Mouse (Mus musculus): ENCODE measurements around the gene Unk. TPM values are rescaled to one million over a fixed set of nuclear protein-coding genes. Genes with fewer than 3 reads are reported as not detected.
"Not testable (repeated sequence)": the region's sequence is repeated elsewhere in the genome, so short reads cannot be mapped to it uniquely, and the experiment has no call there.

The Unk gene
- polyA plus RNA-seq, 1 experiment from 2014 or later, result 40.1 TPM

DNA sequence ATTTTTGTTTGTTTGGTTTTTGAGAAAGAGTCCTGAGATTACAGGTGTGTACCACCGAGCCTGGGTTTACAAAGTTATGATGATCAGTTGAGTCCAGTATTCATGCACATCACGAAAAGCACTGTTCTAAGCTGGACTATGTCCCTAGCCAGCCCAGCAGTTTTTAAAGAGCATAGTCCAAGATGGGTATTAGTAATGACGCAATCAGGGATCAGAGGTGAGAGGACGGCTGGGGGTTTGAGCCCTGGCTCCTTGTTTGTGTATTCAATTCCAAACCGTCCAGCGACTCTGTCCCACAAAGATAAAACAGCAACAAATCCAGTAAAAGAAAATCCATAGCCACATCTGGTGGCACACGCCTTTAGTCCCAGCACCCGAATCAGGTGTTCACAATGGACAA, 58.1 kb downstream of the Unk start:
- no peaks in the 10 kb centered on the region for H3K9me3 ChIP-seq (replicated peaks)
- H3K9ac ChIP-seq, result no peak overlapping the region
- H3K4me1 ChIP-seq, result peaks cover 23% of the 10 kb centered on the region
- H3K4me3 ChIP-seq (replicated peaks), result no peak overlapping the region
- peak overlapping the region; percentile 61 for H3K4me2 ChIP-seq
- 78% methylated on average over 8 of the region's 8 CpGs for WGBS
- H3K27me3 ChIP-seq, result no peaks in the 10 kb centered on the region
- H3K36me3 ChIP-seq, result peaks cover 17% of the 10 kb centered on the region
- peak overlapping the region; percentile 87 for H3K27ac ChIP-seq
- ATAC-seq (replicated peaks; ENCODE audit: low FRiP score), result no peak

DNA sequence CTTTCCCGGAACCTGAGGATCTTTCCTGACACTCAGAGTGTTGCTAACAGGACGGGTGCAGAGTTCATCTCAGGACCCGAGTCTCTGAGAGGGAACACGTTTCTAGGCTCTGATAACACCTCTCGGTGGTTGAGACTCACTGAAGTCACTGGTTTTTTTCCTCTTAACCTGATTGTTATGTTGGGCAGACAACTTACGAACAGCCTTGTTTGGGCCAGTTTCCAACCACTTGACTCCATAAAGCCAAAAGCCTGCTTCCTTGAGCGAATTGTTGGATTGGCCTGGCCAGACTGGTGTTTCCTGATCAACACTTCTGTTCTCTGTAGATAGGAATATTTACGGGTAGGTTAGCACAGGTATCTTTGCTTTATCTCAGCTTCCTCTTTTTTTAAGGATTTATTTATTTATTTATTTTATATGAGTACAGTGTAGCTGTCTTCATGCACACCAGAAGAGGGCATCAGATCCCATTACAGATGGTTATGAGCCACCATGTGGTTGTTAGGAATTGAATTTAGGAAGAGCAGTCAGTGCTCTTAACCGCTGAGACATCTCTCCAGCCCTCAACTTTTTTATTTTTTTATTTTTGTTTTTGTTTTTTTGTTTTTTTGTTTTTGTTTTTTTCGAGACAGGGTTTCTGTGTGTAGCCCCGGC, 58.7 kb downstream of the Unk start:
- Histone ChIP-seq H3K27me3 (no peaks in the 10 kb centered on the region), H3K36me3 (peaks cover 10% of the 10 kb centered on the region), H3K4me2 (no peak overlapping the region), H3K9me3 (replicated peaks) (no peaks in the 10 kb centered on the region), H3K27ac (no peak overlapping the region), H3K9ac (no peak overlapping the region), H3K4me3 (replicated peaks) (no peak overlapping the region), H3K4me1 (peaks cover 29% of the 10 kb centered on the region)
- ATAC-seq (replicated peaks; ENCODE audit: low FRiP score), result no peak
- 83% methylated on average over 11 of the region's 11 CpGs for WGBS

- ATAC-seq (replicated peaks; ENCODE audit: low FRiP score), result no peak
- Histone ChIP-seq H3K9ac (no peak overlapping the region), H3K9me3 (replicated peaks) (no peaks in the 10 kb centered on the region), H3K27ac (no peak overlapping the region), H3K27me3 (no peaks in the 10 kb centered on the region), H3K4me3 (replicated peaks) (no peak overlapping the region), H3K4me1 (peaks cover 32% of the 10 kb centered on the region), H3K4me2 (no peak overlapping the region), H3K36me3 (peaks cover 6% of the 10 kb centered on the region; the same call in 1 of the 2 replicates)
- 86% methylated on average over 6 of the region's 6 CpGs for WGBS
Observed at GRCm38 (mm10) chr11:116089545-116089944, 59.4 kb downstream of the Unk start.

GRCm38 (mm10) chr11:116091591-116091990, 61.5 kb downstream of the Unk start:
- 83% methylated on average over 6 of the region's 6 CpGs for WGBS
- no peak overlapping the region for H3K4me3 ChIP-seq (replicated peaks)
- no peaks in the 10 kb centered on the region for H3K36me3 ChIP-seq
- H3K27ac ChIP-seq, result no peak overlapping the region
- no peak overlapping the region for H3K4me2 ChIP-seq
- H3K9me3 ChIP-seq (replicated peaks), result no peaks in the 10 kb centered on the region; the same call in 1 of the 2 replicates
- ATAC-seq (replicated peaks; ENCODE audit: low FRiP score), result no peak
- H3K4me1 ChIP-seq, result peaks cover 21% of the 10 kb centered on the region
- no peaks in the 10 kb centered on the region for H3K27me3 ChIP-seq
- H3K9ac ChIP-seq, result no peak overlapping the region

GRCm38 (mm10) chr11:116092959-116093358, 62.8 kb downstream of the Unk start:
- 88% methylated on average over 6 of the region's 6 CpGs for WGBS
- not testable (repeated sequence) for H3K4me2 ChIP-seq; ATAC-seq (replicated peaks; ENCODE audit: low FRiP score); H3K9ac ChIP-seq; H3K36me3 ChIP-seq; H3K27ac ChIP-seq; H3K27me3 ChIP-seq; H3K9me3 ChIP-seq (replicated peaks); H3K4me3 ChIP-seq (replicated peaks)
- H3K4me1 ChIP-seq, result peaks cover 16% of the 10 kb centered on the region

GRCm38 (mm10) chr11:116093771-116094565, 63.8 kb downstream of the Unk start:
- no peak for ATAC-seq (replicated peaks; ENCODE audit: low FRiP score)
- H3K36me3 ChIP-seq, result no peaks in the 10 kb centered on the region
- H3K27ac ChIP-seq, result peak overlapping the region; percentile 70

DNA sequence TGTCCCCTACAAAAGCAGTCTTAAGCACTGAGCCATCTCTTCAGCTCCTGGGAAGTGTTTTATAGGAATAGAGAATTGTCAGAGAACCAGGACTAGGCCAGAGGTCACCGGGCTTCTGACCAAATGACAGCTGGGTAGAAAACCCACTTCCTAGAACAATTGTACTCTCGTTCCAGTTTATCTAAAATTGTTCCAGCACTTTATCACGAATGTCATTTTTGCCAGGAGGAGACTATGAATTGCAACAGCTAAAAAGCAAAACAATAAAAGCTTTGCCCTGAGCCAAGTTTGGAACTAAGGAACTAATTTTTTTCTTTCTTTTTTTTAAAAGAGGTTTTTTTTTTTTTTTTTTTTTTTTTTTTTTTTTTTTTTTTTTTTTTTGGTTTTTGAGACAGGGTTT, 65.5 kb downstream of the Unk start:
- Histone ChIP-seq H3K4me1 (peaks cover 33% of the 10 kb centered on the region), H3K27ac (peak overlapping the region; percentile 58; the same call in 1 of the 2 replicates), H3K9me3 (replicated peaks) (no peaks in the 10 kb centered on the region; the same call in 1 of the 2 replicates), H3K4me3 (replicated peaks) (no peak overlapping the region), H3K36me3 (no peaks in the 10 kb centered on the region), H3K27me3 (no peaks in the 10 kb centered on the region), H3K9ac (no peak overlapping the region), H3K4me2 (no peak overlapping the region)
- ATAC-seq (replicated peaks; ENCODE audit: low FRiP score), result no peak
- WGBS, result 62% methylated on average over 3 of the region's 3 CpGs

More at GRCm38 (mm10) chr11:116093771-116094565, 63.8 kb downstream of the Unk start:
- 49% methylated on average over 16 of the region's 16 CpGs for WGBS
- peaks cover 17% of the 10 kb centered on the region for H3K4me1 ChIP-seq
- H3K27me3 ChIP-seq, result no peaks in the 10 kb centered on the region
- H3K4me3 ChIP-seq (replicated peaks), result no peak overlapping the region
- peak overlapping the region; percentile 19; the same call in 1 of the 2 replicates for H3K4me2 ChIP-seq
- H3K9ac ChIP-seq, result no peak overlapping the region
- H3K9me3 ChIP-seq (replicated peaks), result no peaks in the 10 kb centered on the region; the same call in 1 of the 2 replicates

DNA sequence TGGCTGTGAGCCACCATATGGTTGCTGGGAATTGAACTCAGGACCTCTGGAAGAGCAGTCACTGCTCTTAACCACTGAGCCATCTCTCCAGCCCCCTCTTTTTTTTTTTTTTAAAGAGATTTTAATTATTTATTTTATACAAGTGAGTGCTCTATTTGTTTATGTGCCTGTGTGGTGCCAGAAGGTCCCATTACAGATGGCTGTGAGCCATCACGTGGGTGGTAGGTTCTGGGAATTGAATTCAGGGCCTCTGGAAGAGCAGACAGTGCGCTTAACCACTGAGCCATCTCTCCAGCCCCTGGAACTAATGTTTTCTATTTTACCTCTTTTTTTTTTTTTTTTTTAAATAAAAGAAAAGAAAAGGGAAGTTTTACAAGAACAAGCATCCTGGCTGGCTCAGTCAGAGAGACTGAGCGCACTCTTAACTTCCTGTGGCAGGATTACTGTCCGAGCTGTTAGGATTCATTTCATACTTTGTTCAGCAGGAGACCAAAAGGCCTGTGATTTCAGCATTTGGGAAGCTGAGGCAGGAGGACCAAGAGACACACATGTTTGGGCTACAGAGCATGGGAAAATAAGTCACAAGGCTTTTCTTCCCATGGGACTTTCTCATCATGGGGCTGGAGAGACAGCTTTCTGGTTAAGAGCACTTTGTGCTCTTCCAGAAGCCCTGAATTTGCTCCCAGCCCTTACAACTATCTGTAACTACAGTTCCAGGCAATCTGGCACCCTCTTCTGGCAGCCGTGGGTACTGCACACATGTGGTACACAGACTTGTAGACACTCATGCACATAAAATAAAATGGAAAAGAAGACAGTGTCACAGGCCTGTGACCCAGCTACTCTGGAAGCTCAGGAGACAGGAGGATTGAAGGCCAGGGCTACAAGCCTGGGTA, 66.3 kb downstream of the Unk start:
- 89% methylated on average over 5 of the region's 5 CpGs for WGBS
- Histone ChIP-seq H3K9ac (no peak overlapping the region), H3K27ac (no peak overlapping the region), H3K9me3 (replicated peaks) (no peaks in the 10 kb centered on the region; the same call in 1 of the 2 replicates), H3K27me3 (no peaks in the 10 kb centered on the region), H3K4me3 (replicated peaks) (no peak overlapping the region), H3K4me2 (no peak overlapping the region), H3K36me3 (no peaks in the 10 kb centered on the region), H3K4me1 (peaks cover 41% of the 10 kb centered on the region)
- no peak for ATAC-seq (replicated peaks; ENCODE audit: low FRiP score)

GRCm38 (mm10) chr11:116098711-116099460, 68.8 kb downstream of the Unk start:
- Histone ChIP-seq H3K4me3 (replicated peaks) (peak overlapping the region; percentile 11; the same call in 1 of the 2 replicates), H3K9ac (peak overlapping the region; percentile 29; the same call in 1 of the 2 replicates), H3K4me2 (peak overlapping the region; percentile 40), H3K27ac (peak overlapping the region; percentile 96), H3K9me3 (replicated peaks) (no peaks in the 10 kb centered on the region; the same call in 1 of the 2 replicates), H3K36me3 (no peaks in the 10 kb centered on the region), H3K4me1 (peaks cover 57% of the 10 kb centered on the region), H3K27me3 (no peaks in the 10 kb centered on the region)
- 54% methylated on average over 14 of the region's 14 CpGs for WGBS
- ATAC-seq (replicated peaks; ENCODE audit: low FRiP score), result peak; percentile 77

DNA sequence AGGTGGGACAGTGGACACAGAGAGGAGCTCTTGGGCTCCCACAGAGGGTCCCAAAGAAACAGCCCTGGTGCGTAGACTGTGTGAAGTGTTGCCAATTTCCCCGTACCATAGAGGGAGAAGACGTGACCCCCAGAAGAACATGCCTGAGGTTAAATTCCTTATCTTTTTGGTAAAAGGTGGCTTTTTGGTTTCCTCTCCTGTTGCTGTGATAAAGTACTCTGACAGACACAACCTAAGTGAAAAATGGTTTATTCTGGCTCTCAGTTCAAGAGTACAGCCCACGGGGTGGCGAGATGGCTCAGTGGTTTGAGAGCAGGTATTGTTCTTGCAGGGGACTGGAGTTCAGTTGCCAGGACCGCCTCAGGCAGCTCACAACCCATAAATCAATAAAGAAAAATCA, 69.3 kb downstream of the Unk start:
- Histone ChIP-seq H3K4me3 (replicated peaks) (peak overlapping the region; percentile 11; the same call in 1 of the 2 replicates), H3K27ac (peak overlapping the region; percentile 96), H3K9ac (no peak overlapping the region), H3K9me3 (replicated peaks) (no peaks in the 10 kb centered on the region; the same call in 1 of the 2 replicates), H3K27me3 (no peaks in the 10 kb centered on the region), H3K36me3 (no peaks in the 10 kb centered on the region), H3K4me1 (peaks cover 60% of the 10 kb centered on the region), H3K4me2 (peak overlapping the region; percentile 40)
- WGBS, result 78% methylated on average over 6 of the region's 6 CpGs
- no peak for ATAC-seq (replicated peaks; ENCODE audit: low FRiP score)

DNA sequence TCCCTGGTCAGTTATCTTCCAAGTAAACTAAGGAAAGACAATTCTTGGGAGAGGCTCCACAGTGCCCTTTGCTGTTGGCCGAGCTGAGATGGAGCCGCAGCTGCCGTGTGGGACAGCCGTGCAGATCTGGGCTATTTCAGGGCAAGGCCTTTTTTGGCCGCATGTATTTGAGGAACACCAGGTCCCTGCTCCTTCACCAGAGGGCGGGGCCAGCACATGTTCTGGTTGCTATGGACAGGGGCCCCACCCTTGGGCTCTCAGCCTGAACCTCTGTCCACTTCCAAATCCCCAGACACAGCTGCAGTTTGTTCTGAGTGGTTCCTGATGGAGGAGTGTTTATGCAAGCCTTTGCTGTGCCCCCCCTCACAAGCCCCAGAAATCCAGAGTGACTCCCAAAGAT, 70.3 kb downstream of the Unk start:
- Histone ChIP-seq H3K4me2 (peak overlapping the region; percentile 40; the same call in 1 of the 2 replicates), H3K9me3 (replicated peaks) (no peaks in the 10 kb centered on the region; the same call in 1 of the 2 replicates), H3K36me3 (no peaks in the 10 kb centered on the region), H3K4me1 (peaks cover 68% of the 10 kb centered on the region), H3K9ac (no peak overlapping the region), H3K4me3 (replicated peaks) (no peak overlapping the region), H3K27ac (peak overlapping the region; percentile 96), H3K27me3 (no peaks in the 10 kb centered on the region)
- 63% methylated on average over 6 of the region's 6 CpGs for WGBS
- ATAC-seq (replicated peaks; ENCODE audit: low FRiP score), result no peak
